Mouse (Mus musculus) stomach, postnatal 0 days (tissue): ENCODE results near the gene Magt1. TPM values are rescaled to one million over a fixed set of nuclear protein-coding genes. Genes with fewer than 3 reads are reported as not detected.
"Not testable (repeated sequence)": the region's sequence is repeated elsewhere in the genome, so short reads cannot be mapped to it uniquely, and the experiment has no call there.

Source experiments
- ATAC-seq: fragments of 200-750 bp; cut with Nextera tagmentation; 2 replicates; pipeline ENCODE4 v1.8.0; 2017; ENCODE audit not compliant: low FRiP score, low TSS enrichment
- DNase-seq: peaks from one replicate; pipeline ENCODE4 v3.0.0-alpha.2; 2016; ENCODE audit warnings: low spot score
- H3K27ac ChIP-seq: fragments of 300-500 bp; sonication (generic); replicated peaks from 2 replicates; pipeline ENCODE4 v1.5.1; 2014; ENCODE audit warnings: mild to moderate bottlenecking, control low read depth
- H3K27me3 ChIP-seq: fragments of 300-500 bp; sonication (generic); 2 replicates; pipeline ENCODE4 v1.6.1; 2014; ENCODE audit warnings: low read length; ENCODE audit not compliant: control insufficient read depth, insufficient read depth
- H3K36me3 ChIP-seq: fragments of 300-500 bp; sonication (generic); 2 replicates; pipeline ENCODE4 v1.6.1; 2014; ENCODE audit warnings: low read length, mixed read lengths; ENCODE audit not compliant: control insufficient read depth, insufficient read depth
- H3K4me1 ChIP-seq: fragments of 300-500 bp; sonication (generic); replicated peaks from 2 replicates; pipeline ENCODE4 v1.6.1; 2014; ENCODE audit warnings: antibody characterized with exemption; ENCODE audit not compliant: control insufficient read depth, insufficient read depth
- H3K4me2 ChIP-seq: fragments of 300-500 bp; sonication (generic); replicated peaks from 2 replicates; pipeline ENCODE4 v1.6.1; 2014; ENCODE audit warnings: low read depth, mild to moderate bottlenecking, control low read depth, moderate library complexity
- H3K4me3 ChIP-seq: fragments of 300-500 bp; sonication (generic); 2 replicates; pipeline ENCODE4 v1.5.1; 2014; ENCODE audit warnings: low read depth, low read length, control low read depth
- H3K9ac ChIP-seq: fragments of 300-500 bp; sonication (generic); 2 replicates; pipeline ENCODE4 v1.6.1; 2014; ENCODE audit warnings: mild to moderate bottlenecking, low read length, control low read depth, mixed read lengths
- H3K9me3 ChIP-seq: fragments of 300-500 bp; sonication (generic); 2 replicates; pipeline ENCODE4 v1.6.1; 2016; ENCODE audit warnings: low read length; ENCODE audit not compliant: control insufficient read depth
- CTCF ChIP-seq: IDR thresholded peaks from 2 replicates; pipeline ENCODE4 v1.5.1; 2016; ENCODE audit warnings: antibody characterized with exemption, low read depth, mild to moderate bottlenecking, moderate library complexity
- EP300 ChIP-seq: optimal IDR thresholded peaks from 2 replicates; pipeline ENCODE3; 2016; ENCODE audit warnings: antibody characterized with exemption
- WGBS: fragments of 180-500 bp; shearing (Covaris S2); extraction: QIAGEN DNeasy Blood & Tissue Kit; methylation state at CpG from one replicate; pipeline ENCODE4 v1.1.7; 2014; 5-methylcytosine and 5-hydroxymethylcytosine counted together
- polyA plus RNA-seq: library from polyadenylated mRNA; unstranded; fragments of >200 nt; fragmentation: Nextera tagmentation; extraction: Ambion mirVana; gene quantifications from 2 replicates; pipeline ENCODE4 v1.2.1, GENCODE M21; 2015

Gene Magt1
- polyA plus RNA-seq, 1 experiment from 2014 or later, result 45.3 TPM

DNA sequence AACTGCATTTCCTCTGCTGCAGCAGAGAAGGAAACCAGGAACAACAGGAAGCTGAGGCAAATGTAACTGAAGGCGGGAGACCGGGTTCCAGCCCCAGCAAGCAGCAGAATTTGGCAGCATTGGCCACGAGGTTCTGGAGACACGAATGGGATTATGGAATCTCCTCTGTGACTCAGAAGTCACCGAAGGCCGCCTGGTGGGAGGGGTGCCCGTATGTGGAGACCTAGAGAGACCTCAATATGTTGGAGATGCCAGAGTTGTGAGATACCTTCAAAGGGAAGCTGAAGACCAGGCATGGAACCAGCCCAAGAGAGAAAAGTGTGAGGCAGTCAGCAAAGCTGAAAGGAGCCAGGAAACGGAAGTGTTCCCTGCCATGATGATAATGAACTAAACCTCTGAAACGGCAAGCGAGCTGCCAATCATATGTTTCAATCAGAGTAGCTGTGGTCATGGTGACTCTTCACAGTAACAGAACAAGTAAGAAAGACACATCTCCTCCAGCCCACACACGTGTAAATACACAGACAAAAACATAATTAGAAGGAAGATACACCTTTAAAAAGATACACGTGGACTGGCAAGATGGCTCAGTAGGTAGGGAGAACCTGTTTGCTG, 85.5 kb downstream of the Magt1 start:
- WGBS, result 51% methylated on average over 12 of the region's 12 CpGs
- no peak for TF ChIP-seq CTCF
- TF ChIP-seq EP300, result no peak
- Histone ChIP-seq H3K36me3 (no peaks in the 10 kb centered on the region), H3K4me3 (no peak overlapping the region), H3K4me2 (no peak overlapping the region), H3K9me3 (no peaks in the 10 kb centered on the region), H3K9ac (no peak overlapping the region), H3K4me1 (no peaks in the 10 kb centered on the region), H3K27me3 (no peaks in the 10 kb centered on the region), H3K27ac (no peak overlapping the region)
- DNase-seq (peak; percentile 12), ATAC-seq (no peak)

DNA sequence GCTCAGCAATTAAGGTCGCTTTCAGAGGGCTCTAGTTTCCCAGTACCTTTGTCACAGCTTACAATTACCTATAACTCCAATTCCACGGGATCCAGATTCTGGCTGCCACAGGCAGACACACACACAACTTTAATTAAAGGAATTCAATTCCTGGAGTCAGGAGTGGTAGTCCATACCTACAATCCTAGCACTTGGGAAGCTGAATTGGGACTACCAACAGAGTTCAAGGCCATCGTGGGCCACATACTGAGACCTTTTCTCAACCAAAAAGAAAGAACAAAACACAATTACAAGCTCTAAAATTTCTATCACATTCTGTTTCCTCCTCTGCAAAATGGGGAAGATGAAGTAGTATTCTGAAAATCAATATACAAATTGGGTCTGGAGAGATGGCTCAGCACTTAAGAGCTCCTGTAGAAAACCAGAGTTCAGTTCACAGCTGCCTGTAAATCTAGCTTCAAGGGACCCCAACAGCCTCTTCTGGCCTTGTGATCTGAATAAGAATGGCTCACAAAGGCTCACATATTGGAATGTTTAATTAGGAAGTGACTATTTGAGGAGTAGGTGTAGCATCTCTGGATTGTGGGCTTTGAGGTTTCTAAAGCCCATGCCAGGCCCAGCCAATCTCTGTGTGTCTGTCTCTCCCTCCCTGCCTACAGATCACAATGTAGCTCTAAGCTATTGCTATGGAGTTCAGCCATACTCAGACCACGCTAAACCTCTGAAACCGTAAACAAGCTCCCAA, 87.2 kb downstream of the Magt1 start:
- no peak for TF ChIP-seq EP300
- no peak for TF ChIP-seq CTCF
- no peak overlapping the region for H3K4me2 ChIP-seq
- 83% methylated on average over 5 of the region's 5 CpGs for WGBS
- no peak overlapping the region for H3K9ac ChIP-seq
- DNase-seq (no peak), ATAC-seq (no peak)
- no peaks in the 10 kb centered on the region for H3K9me3 ChIP-seq
- no peak overlapping the region for H3K4me3 ChIP-seq
- H3K36me3 ChIP-seq, result no peaks in the 10 kb centered on the region
- no peak overlapping the region for H3K27ac ChIP-seq
- no peaks in the 10 kb centered on the region for H3K27me3 ChIP-seq
- H3K4me1 ChIP-seq, result no peaks in the 10 kb centered on the region

DNA sequence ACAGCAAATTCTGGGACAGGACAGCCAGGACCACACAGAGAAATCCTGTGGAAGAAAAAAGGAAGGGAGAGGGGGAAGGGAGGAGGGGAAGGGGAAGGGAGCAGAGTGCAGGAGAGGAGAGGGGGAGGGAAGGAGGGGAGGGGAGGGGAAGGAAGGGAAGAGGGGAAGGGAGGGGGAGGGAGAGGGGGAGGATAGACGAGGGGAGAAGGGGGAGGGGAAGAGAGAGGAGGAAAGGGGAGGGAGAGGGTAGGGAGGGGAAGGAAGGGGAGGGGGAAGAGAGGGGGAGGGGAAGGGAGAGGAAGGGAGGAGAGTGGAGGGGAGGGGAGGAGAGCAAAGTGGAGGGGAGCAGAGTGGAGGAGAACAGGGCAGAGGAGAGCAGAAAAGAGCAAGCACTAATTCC, 87.8 kb downstream of the Magt1 start:
- Histone ChIP-seq H3K4me1 (no peaks in the 10 kb centered on the region), H3K9ac (no peak overlapping the region), H3K36me3 (no peaks in the 10 kb centered on the region), H3K4me3 (no peak overlapping the region), H3K27me3 (no peaks in the 10 kb centered on the region), H3K9me3 (no peaks in the 10 kb centered on the region), H3K4me2 (no peak overlapping the region), H3K27ac (no peak overlapping the region)
- DNase-seq, result no peak
- TF ChIP-seq EP300, result no peak
- no peak for TF ChIP-seq CTCF
- no CpG with 5 or more reads among the region's 1 CpGs for WGBS
- no peak for ATAC-seq

DNA sequence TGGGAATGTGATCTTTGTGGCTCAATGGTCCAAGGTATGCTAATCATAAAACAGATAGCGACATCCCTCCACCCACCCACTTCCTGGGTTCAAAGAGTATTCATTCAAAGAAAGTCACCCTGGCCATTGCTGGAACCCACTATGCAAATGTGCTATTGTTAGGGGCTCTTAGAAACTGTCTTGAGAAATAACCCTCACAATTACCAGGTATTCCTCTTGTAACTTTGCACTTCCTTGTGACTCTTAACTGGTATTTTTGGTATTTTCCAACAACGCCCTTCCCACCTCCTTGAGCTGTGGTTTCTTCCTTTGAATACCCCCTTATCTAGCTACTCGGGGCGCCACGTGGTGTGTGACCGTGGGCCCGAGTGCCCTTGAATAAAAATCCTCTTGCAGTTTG, 88.7 kb downstream of the Magt1 start:
- H3K9me3 ChIP-seq, H3K27ac ChIP-seq, H3K9ac ChIP-seq, H3K4me3 ChIP-seq, H3K27me3 ChIP-seq, ATAC-seq, DNase-seq, H3K4me2 ChIP-seq, H3K36me3 ChIP-seq, H3K4me1 ChIP-seq: not testable (repeated sequence)
- WGBS, result 90% methylated on average over 7 of the region's 7 CpGs

DNA sequence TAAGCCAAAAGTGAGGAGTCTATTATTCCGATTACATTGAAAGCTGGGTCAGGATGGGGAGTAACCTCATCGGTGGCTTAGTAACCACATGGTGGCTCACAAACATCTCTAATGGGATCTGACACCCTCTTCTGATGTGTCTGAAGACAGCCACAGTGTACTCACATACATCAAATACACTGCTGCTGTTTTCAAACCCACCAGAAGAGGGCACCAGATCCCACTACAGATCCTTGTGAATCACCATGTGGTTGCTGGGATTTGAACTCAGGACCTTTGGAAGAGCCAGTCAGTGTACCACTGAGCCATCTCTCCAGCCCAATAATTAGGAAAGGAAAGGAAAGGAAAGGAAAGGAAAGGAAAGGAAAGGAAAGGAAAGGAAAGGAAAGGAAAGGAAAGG, 90.3 kb downstream of the Magt1 start:
- Histone ChIP-seq H3K27me3 (no peaks in the 10 kb centered on the region), H3K4me2 (no peak overlapping the region), H3K9me3 (no peaks in the 10 kb centered on the region), H3K27ac (no peak overlapping the region), H3K36me3 (no peaks in the 10 kb centered on the region), H3K9ac (no peak overlapping the region), H3K4me3 (no peak overlapping the region), H3K4me1 (no peaks in the 10 kb centered on the region)
- DNase-seq, result peak; percentile 15
- ATAC-seq, result no peak
- TF ChIP-seq EP300 (no peak), CTCF (peak; percentile 61)
- WGBS, result 97% methylated on average over 2 of the region's 2 CpGs

Other genes with a start within 250 kb of the Magt1 start
- gene Fgf16, start 247.6 kb downstream of the Magt1 start, polyA plus RNA-seq, result 0.77 and 1.5 TPM in 2 replicates
- 58.2 and 66.0 TPM in 2 replicates for gene Atrx, start 82.5 kb downstream of the Magt1 start, polyA plus RNA-seq
- gene Cox7b, start 3.8 kb upstream of the Magt1 start, polyA plus RNA-seq, result 559 and 583 TPM in 2 replicates
- 11.4 and 11.6 TPM in 2 replicates for gene Atp7a, start 15.4 kb upstream of the Magt1 start, polyA plus RNA-seq
- gene Tlr13, start 131.3 kb upstream of the Magt1 start, polyA plus RNA-seq, result 0.54 and 0.78 TPM in 2 replicates
- 143 and 166 TPM in 2 replicates for gene Pgk1, start 175.2 kb upstream of the Magt1 start, polyA plus RNA-seq
- 9.5 and 10.2 TPM in 2 replicates for gene Taf9b, start 209.3 kb upstream of the Magt1 start, polyA plus RNA-seq
- not detected in 2 replicates for gene Fnd3c2, start 243.5 kb upstream of the Magt1 start, polyA plus RNA-seq